Mouse (Mus musculus) lung, postnatal 0 days (tissue): ENCODE measurements at regions not wholly inside any gene's neighbourhood (a gene's known extent, or its start where the extent isn't known, plus 50 kb on each side); places are given as distances from the start of the nearest gene placed in this dataset.

Experiments
- CTCF ChIP-seq: IDR thresholded peaks from 2 replicates; pipeline ENCODE4 v1.5.1; 2016; ENCODE audit warnings: antibody characterized with exemption, mild to moderate bottlenecking
- EP300 ChIP-seq: IDR thresholded peaks from 2 replicates; pipeline ENCODE4 v1.6.1; 2016; ENCODE audit warnings: antibody characterized with exemption, mild to moderate bottlenecking, control low read depth

GRCm38 (mm10) chr9:82632411-82632810 is 196.9 kb upstream of the Irak1bp1 start:
- TF ChIP-seq CTCF (no peak), EP300 (no peak)
